Mouse (Mus musculus): Measurements from ENCODE around the gene Fgd3. TPM values are rescaled to one million over a fixed set of nuclear protein-coding genes. Genes with fewer than 3 reads are reported as not detected.

Fgd3 gene
- polyA plus RNA-seq, 1 experiment from 2014 or later: 1.0 TPM

- Histone ChIP-seq H3K36me3 (ENCODE audit: insufficient read depth, low read length) (no peaks in the 10 kb centered on the region), H3K4me1 (replicated peaks; ENCODE audit: insufficient read depth, low read length) (0 out of 2 replicates have a peak, but pooled peaks cover 2% of the 10 kb centered on the region), H3K4me3 (replicated peaks; ENCODE audit: low read depth, low read length) (no peak overlapping the region), H3K9me3 (replicated peaks; ENCODE audit: low read length) (no peaks in the 10 kb centered on the region), H3K4me2 (ENCODE audit: low read length) (no peak overlapping the region), H3K9ac (ENCODE audit: low read depth, low read length) (no peak overlapping the region), H3K27ac (no peak overlapping the region), H3K27me3 (ENCODE audit: insufficient read depth, low read length) (no peaks in the 10 kb centered on the region)
- no peak for TF ChIP-seq CTCF (IDR thresholded peaks at IDR 0.05; ENCODE audit: low read depth)
- DNase-seq (ENCODE audit: low spot score) (no peak), ATAC-seq (replicated peaks; ENCODE audit: low FRiP score, low read depth) (no peak)
- 87% methylated on average over 12 of the region's 12 CpGs for WGBS
Observed at GRCm38 (mm10) chr13:49335077-49335982, 15.2 kb upstream of the Fgd3 start.

GRCm38 (mm10) chr13:49333250-49333649 is 13.1 kb upstream of the Fgd3 start:
- Histone ChIP-seq H3K27me3 (ENCODE audit: insufficient read depth, low read length) (no peaks in the 10 kb centered on the region), H3K9me3 (replicated peaks; ENCODE audit: low read length) (no peaks in the 10 kb centered on the region), H3K9ac (ENCODE audit: low read depth, low read length) (no peak overlapping the region), H3K4me1 (replicated peaks; ENCODE audit: insufficient read depth, low read length) (no peaks in the 10 kb centered on the region), H3K4me2 (ENCODE audit: low read length) (no peak overlapping the region), H3K36me3 (ENCODE audit: insufficient read depth, low read length) (no peaks in the 10 kb centered on the region), H3K27ac (no peak overlapping the region), H3K4me3 (replicated peaks; ENCODE audit: low read depth, low read length) (no peak overlapping the region)
- whole genome bisulfite sequencing: 89% methylated on average over 2 of the region's 2 CpGs
- ATAC-seq (replicated peaks; ENCODE audit: low FRiP score, low read depth): no peak
- no peak for TF ChIP-seq CTCF (IDR thresholded peaks at IDR 0.05; ENCODE audit: low read depth)
- DNase-seq (ENCODE audit: low spot score): no peak

- H3K27ac ChIP-seq: no peak overlapping the region
- no peak overlapping the region for H3K4me3 ChIP-seq (replicated peaks; ENCODE audit: low read depth, low read length)
- H3K9ac ChIP-seq (ENCODE audit: low read depth, low read length): no peak overlapping the region
- 84% methylated on average over 4 of the region's 4 CpGs for WGBS
- no peak for DNase-seq (ENCODE audit: low spot score)
- H3K9me3 ChIP-seq (replicated peaks; ENCODE audit: low read length): no peaks in the 10 kb centered on the region
- H3K4me1 ChIP-seq (replicated peaks; ENCODE audit: insufficient read depth, low read length): no peaks in the 10 kb centered on the region
- no peak for TF ChIP-seq CTCF (IDR thresholded peaks at IDR 0.05; ENCODE audit: low read depth)
- H3K4me2 ChIP-seq (ENCODE audit: low read length): no peak overlapping the region
- ATAC-seq (replicated peaks; ENCODE audit: low FRiP score, low read depth): no peak
- H3K27me3 ChIP-seq (ENCODE audit: insufficient read depth, low read length): no peaks in the 10 kb centered on the region
- H3K36me3 ChIP-seq (ENCODE audit: insufficient read depth, low read length): no peaks in the 10 kb centered on the region
Observed at GRCm38 (mm10) chr13:49328101-49328500, 8.0 kb upstream of the Fgd3 start.

GRCm38 (mm10) chr13:49326246-49327206 is 6.4 kb upstream of the Fgd3 start:
- 61% methylated on average over 6 of the region's 6 CpGs for WGBS
- peak; percentile 84 for TF ChIP-seq CTCF (IDR thresholded peaks at IDR 0.05; ENCODE audit: low read depth)
- no peak for ATAC-seq (replicated peaks; ENCODE audit: low FRiP score, low read depth)

GRCm38 (mm10) chr13:49324871-49325270 is 4.8 kb upstream of the Fgd3 start:
- Histone ChIP-seq H3K9me3 (replicated peaks; ENCODE audit: low read length) (no peaks in the 10 kb centered on the region), H3K27me3 (ENCODE audit: insufficient read depth, low read length) (no peaks in the 10 kb centered on the region), H3K27ac (no peak overlapping the region), H3K9ac (ENCODE audit: low read depth, low read length) (no peak overlapping the region), H3K4me2 (ENCODE audit: low read length) (no peak overlapping the region), H3K36me3 (ENCODE audit: insufficient read depth, low read length) (no peaks in the 10 kb centered on the region), H3K4me3 (replicated peaks; ENCODE audit: low read depth, low read length) (no peak overlapping the region), H3K4me1 (replicated peaks; ENCODE audit: insufficient read depth, low read length) (peaks cover 4% of the 10 kb centered on the region; the same call in 1 of the 2 replicates)
- ATAC-seq (replicated peaks; ENCODE audit: low FRiP score, low read depth) (no peak), DNase-seq (ENCODE audit: low spot score) (no peak)
- 52% methylated on average over 5 of the region's 5 CpGs for WGBS
- TF ChIP-seq CTCF (IDR thresholded peaks at IDR 0.05; ENCODE audit: low read depth): no peak

More at GRCm38 (mm10) chr13:49326246-49327206, 6.4 kb upstream of the Fgd3 start:
- Histone ChIP-seq H3K27me3 (ENCODE audit: insufficient read depth, low read length) (no peaks in the 10 kb centered on the region), H3K9me3 (replicated peaks; ENCODE audit: low read length) (no peaks in the 10 kb centered on the region), H3K27ac (no peak overlapping the region), H3K4me3 (replicated peaks; ENCODE audit: low read depth, low read length) (no peak overlapping the region), H3K36me3 (ENCODE audit: insufficient read depth, low read length) (no peaks in the 10 kb centered on the region), H3K4me2 (ENCODE audit: low read length) (no peak overlapping the region), H3K9ac (ENCODE audit: low read depth, low read length) (no peak overlapping the region), H3K4me1 (replicated peaks; ENCODE audit: insufficient read depth, low read length) (no peaks in the 10 kb centered on the region)
- peak; percentile 65 for DNase-seq (ENCODE audit: low spot score)

GRCm38 (mm10) chr13:49322739-49323138 is 2.6 kb upstream of the Fgd3 start:
- DNase-seq (ENCODE audit: low spot score) (no peak), ATAC-seq (replicated peaks; ENCODE audit: low FRiP score, low read depth) (no peak)
- no peak overlapping the region for H3K4me2 ChIP-seq (ENCODE audit: low read length)
- H3K27ac ChIP-seq: no peak overlapping the region
- no peaks in the 10 kb centered on the region for H3K36me3 ChIP-seq (ENCODE audit: insufficient read depth, low read length)
- H3K9me3 ChIP-seq (replicated peaks; ENCODE audit: low read length): no peaks in the 10 kb centered on the region
- 85% methylated on average over 5 of the region's 5 CpGs for WGBS
- H3K9ac ChIP-seq (ENCODE audit: low read depth, low read length): no peak overlapping the region
- no peaks in the 10 kb centered on the region for H3K27me3 ChIP-seq (ENCODE audit: insufficient read depth, low read length)
- H3K4me3 ChIP-seq (replicated peaks; ENCODE audit: low read depth, low read length): no peak overlapping the region
- peaks cover 8% of the 10 kb centered on the region; the same call in 1 of the 2 replicates for H3K4me1 ChIP-seq (replicated peaks; ENCODE audit: insufficient read depth, low read length)
- no peak for TF ChIP-seq CTCF (IDR thresholded peaks at IDR 0.05; ENCODE audit: low read depth)

All from kidney, postnatal 0 days (tissue).